Mouse (Mus musculus) frontal cortex, postnatal 36 days (tissue): ENCODE results near the gene Slc18a2.

Experiments
- DNase-seq, 2 experiments: peaks; one replicate each; pipeline ENCODE4 v3.0.0; 2022; ENCODE audit warnings: low spot score in 2 of 2

Slc18a2 gene

GRCm38 (mm10) chr19:59276354-59276753 is 15.7 kb downstream of the Slc18a2 start:
- no peak for DNase-seq

- DNase-seq: no peak
Measured at GRCm38 (mm10) chr19:59280841-59281240, 20.1 kb downstream of the Slc18a2 start.

- no peak for DNase-seq
Measured at GRCm38 (mm10) chr19:59282001-59282400, 21.3 kb downstream of the Slc18a2 start.

GRCm38 (mm10) chr19:59289042-59289441 is 28.3 kb downstream of the Slc18a2 start:
- DNase-seq: no peak

GRCm38 (mm10) chr19:59289811-59290210 is 29.1 kb downstream of the Slc18a2 start:
- DNase-seq: no peak

- peak; percentile 23 to 37 for DNase-seq
Measured at GRCm38 (mm10) chr19:59292183-59292839, 31.6 kb downstream of the Slc18a2 start.

GRCm38 (mm10) chr19:59315308-59315707 is 54.6 kb downstream of the Slc18a2 start:
- DNase-seq: no peak

- peak in 1 of 2 experiments; percentile 37 for DNase-seq
Measured at GRCm38 (mm10) chr19:59316571-59316970, 55.9 kb downstream of the Slc18a2 start.

GRCm38 (mm10) chr19:59321990-59322389 is 61.3 kb downstream of the Slc18a2 start, which contains the start of gene Rps12-ps3:
TSS of gene Rps12-ps3 (plus strand) at chr19:59322290.
- no peak for DNase-seq

GRCm38 (mm10) chr19:59330816-59331225 is 70.1 kb downstream of the Slc18a2 start:
- DNase-seq: no peak

GRCm38 (mm10) chr19:59336655-59337054 is 76.0 kb downstream of the Slc18a2 start:
- DNase-seq: no peak

GRCm38 (mm10) chr19:59337872-59338681 is 77.4 kb downstream of the Slc18a2 start:
- no peak for DNase-seq

- DNase-seq: no peak
Measured at GRCm38 (mm10) chr19:59339908-59340307, 79.2 kb downstream of the Slc18a2 start.

GRCm38 (mm10) chr19:59342964-59343363 is 82.3 kb downstream of the Slc18a2 start:
- DNase-seq: no peak

- DNase-seq: peak in 1 of 2 experiments; percentile 15
Measured at GRCm38 (mm10) chr19:59344304-59344711, 83.6 kb downstream of the Slc18a2 start.

GRCm38 (mm10) chr19:59345081-59345657 is 84.5 kb downstream of the Slc18a2 start:
- no peak for DNase-seq
